Mouse (Mus musculus) erythroblast, embryonic 14.5 days (primary cell): ENCODE measurements around the gene Mapk10.

Experiments
- GATA1 ChIP-seq: IDR thresholded peaks from 2 replicates; pipeline ENCODE4 v1.6.1; 2012; ENCODE audit warnings: low read length, inconsistent platforms, mixed read lengths
- TAL1 ChIP-seq: IDR thresholded peaks from 3 replicates; pipeline ENCODE4 v1.6.1; 2012; ENCODE audit warnings: low read length, inconsistent platforms, mixed read lengths

- TF ChIP-seq GATA1: no peak
- TF ChIP-seq TAL1: no peak
Measured at GRCm38 (mm10) chr5:103002116-103002515, 209.0 kb downstream of the Mapk10 start.
